Mouse (Mus musculus) liver, embryonic 14.5 days (tissue): ENCODE measurements around the gene Mrpl30.

Experiments
- CTCF ChIP-seq: IDR thresholded peaks from 2 replicates; pipeline ENCODE4 v1.5.1; 2016; ENCODE audit warnings: antibody characterized with exemption, low read depth, control low read depth
- EP300 ChIP-seq: IDR thresholded peaks from 2 replicates; pipeline ENCODE4 v1.6.1; 2016; ENCODE audit warnings: antibody characterized with exemption, low read depth

DNA sequence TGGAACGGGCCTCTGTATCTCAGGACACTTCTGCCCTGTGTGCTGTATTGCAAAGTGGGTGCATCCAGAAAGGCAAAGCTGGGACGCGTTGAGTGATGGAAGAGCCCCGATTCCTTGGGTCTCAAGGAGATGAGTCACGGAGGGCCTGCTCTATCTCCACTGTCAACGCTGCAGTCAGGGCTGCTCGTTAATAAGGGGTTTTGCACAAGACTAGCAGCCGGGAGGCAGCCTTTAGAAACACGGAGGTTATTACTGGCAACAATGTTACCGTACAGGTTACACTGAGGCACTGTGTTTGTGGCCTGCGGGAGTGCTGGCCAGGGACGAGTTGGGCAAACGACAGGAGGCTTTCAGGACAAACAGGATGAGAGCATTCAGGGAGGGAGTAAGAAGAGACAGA is 27.4 kb downstream of the Mrpl30 start:
- TF ChIP-seq CTCF: no peak
- no peak for TF ChIP-seq EP300
